Mouse (Mus musculus): Measurements from ENCODE around the gene Taf5l.
"Not testable (repeated sequence)": the region's sequence is repeated elsewhere in the genome, so short reads cannot be mapped to it uniquely, and the experiment has no call there.

Gene Taf5l

GRCm38 (mm10) chr8:124021237-124022227 lies at the start of gene Taf5l, which contains the start of gene Urb2:
Gene Taf5l, minus strand, starts transcription at chr8:124021397.
Gene Urb2, plus strand, starts transcription at chr8:124021508.
- DNase-seq (ENCODE audit: inconsistent age in 2 of 2, low spot score in 1 of 2): peak; percentile 95 to 98

GRCm38 (mm10) chr8:124070363-124071324 lies 49.4 kb upstream of the Taf5l start:
- DNase-seq (ENCODE audit: inconsistent age in 2 of 2, low spot score in 1 of 2): no peak

GRCm38 (mm10) chr8:124067059-124067750 lies 46.0 kb upstream of the Taf5l start:
- no peak for DNase-seq (ENCODE audit: inconsistent age in 2 of 2, low spot score in 1 of 2)

GRCm38 (mm10) chr8:124066325-124067058 lies 45.3 kb upstream of the Taf5l start:
- no peak for DNase-seq (ENCODE audit: inconsistent age in 2 of 2, low spot score in 1 of 2)

- DNase-seq (ENCODE audit: inconsistent age in 2 of 2, low spot score in 1 of 2): no peak
Measured at GRCm38 (mm10) chr8:124056832-124057655, 35.8 kb upstream of the Taf5l start.

- DNase-seq (ENCODE audit: inconsistent age in 2 of 2, low spot score in 1 of 2): no peak
Measured at GRCm38 (mm10) chr8:124052568-124052967, 31.4 kb upstream of the Taf5l start.

- peak; percentile 66 to 91 for DNase-seq (ENCODE audit: inconsistent age in 2 of 2, low spot score in 1 of 2)
Measured at GRCm38 (mm10) chr8:124052110-124052509, 30.9 kb upstream of the Taf5l start.

- DNase-seq (ENCODE audit: inconsistent age in 2 of 2, low spot score in 1 of 2): no peak
Measured at GRCm38 (mm10) chr8:124045856-124046255, 24.7 kb upstream of the Taf5l start.

- no peak for DNase-seq (ENCODE audit: inconsistent age in 2 of 2, low spot score in 1 of 2)
Measured at GRCm38 (mm10) chr8:124044931-124045330, 23.7 kb upstream of the Taf5l start.

GRCm38 (mm10) chr8:124044421-124044820 lies 23.2 kb upstream of the Taf5l start:
- DNase-seq (ENCODE audit: inconsistent age in 2 of 2, low spot score in 1 of 2): no peak

- DNase-seq (ENCODE audit: inconsistent age in 2 of 2, low spot score in 1 of 2): no peak
Measured at GRCm38 (mm10) chr8:124042201-124042600, 21.0 kb upstream of the Taf5l start.

- DNase-seq (ENCODE audit: inconsistent age in 2 of 2, low spot score in 1 of 2): no peak
Measured at GRCm38 (mm10) chr8:124039351-124039750, 18.2 kb upstream of the Taf5l start.

GRCm38 (mm10) chr8:124038121-124038520 lies 16.9 kb upstream of the Taf5l start:
- no peak for DNase-seq (ENCODE audit: inconsistent age in 2 of 2, low spot score in 1 of 2)

GRCm38 (mm10) chr8:124033400-124033799 lies 12.2 kb upstream of the Taf5l start:
- DNase-seq (ENCODE audit: inconsistent age in 2 of 2, low spot score in 1 of 2): peak in 1 of 2 experiments; percentile 36

GRCm38 (mm10) chr8:124027831-124028230 lies 6.6 kb upstream of the Taf5l start:
- DNase-seq (ENCODE audit: inconsistent age in 2 of 2, low spot score in 1 of 2): no peak

- not testable (repeated sequence) for DNase-seq (ENCODE audit: inconsistent age in 2 of 2, low spot score in 1 of 2)
Measured at GRCm38 (mm10) chr8:124026265-124026664, 5.1 kb upstream of the Taf5l start.

- DNase-seq (ENCODE audit: inconsistent age in 2 of 2, low spot score in 1 of 2): peak in 1 of 2 experiments; percentile 87
Measured at GRCm38 (mm10) chr8:124020439-124021236, 559 bp downstream of the Taf5l start.

GRCm38 (mm10) chr8:124019782-124020181 lies 1.4 kb downstream of the Taf5l start:
- peak; percentile 25 to 62 for DNase-seq (ENCODE audit: inconsistent age in 2 of 2, low spot score in 1 of 2)
